Mouse (Mus musculus) G1E-ER4 (cell line): Measurements from ENCODE around the gene Sectm1b. TPM values are rescaled to one million over a fixed set of nuclear protein-coding genes. Genes with fewer than 3 reads are reported as not detected.
A peak's percentile ranks its signal among the peaks of the same experiment; 100 is the strongest.

Experiments used
- GATA1 ChIP-seq: IDR thresholded peaks from one replicate; pipeline ENCODE4 v1.8.0; 2012; ENCODE audit warnings: low read length, inconsistent platforms
- polyA plus RNA-seq: library from polyadenylated mRNA; stranded (reverse); fragments of >175 nt; gene quantifications from 2 replicates; pipeline ENCODE4 v1.2.3, GENCODE M21; 2012

The Sectm1b gene
- polyA plus RNA-seq = not detected in 2 replicates

- no peak for TF ChIP-seq GATA1
Measured at GRCm38 (mm10) chr11:121063379-121063778, at the start of gene Sectm1b. Gene Sectm1b, minus strand, starts transcription at chr11:121063569.

GRCm38 (mm10) chr11:121112091-121112775 is 48.9 kb upstream of the Sectm1b start:
- no peak for TF ChIP-seq GATA1

- no peak for TF ChIP-seq GATA1
Measured at GRCm38 (mm10) chr11:121111601-121112000, 48.2 kb upstream of the Sectm1b start.

- TF ChIP-seq GATA1 = no peak
Measured at GRCm38 (mm10) chr11:121111051-121111450, 47.7 kb upstream of the Sectm1b start.

DNA sequence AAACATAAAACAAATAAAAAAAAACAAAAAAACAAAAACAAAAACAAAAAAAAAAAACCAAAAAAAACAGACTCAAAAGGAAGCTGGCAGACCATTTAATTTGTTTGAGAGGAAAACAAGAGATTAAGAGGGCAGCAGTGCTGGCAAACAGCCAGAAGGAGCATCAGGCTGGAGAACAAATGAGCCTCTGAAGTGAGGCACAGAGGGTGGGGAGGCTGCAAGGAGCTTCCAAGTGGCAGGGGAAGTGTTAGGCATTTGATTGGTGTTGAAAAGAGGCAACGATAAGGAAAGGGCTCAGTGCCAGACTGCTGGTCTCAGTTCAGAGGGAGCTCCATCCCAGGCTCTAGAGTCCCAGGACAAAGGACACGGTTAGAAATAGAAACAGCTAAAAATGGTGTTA is 46.6 kb upstream of the Sectm1b start:
- TF ChIP-seq GATA1 = no peak

DNA sequence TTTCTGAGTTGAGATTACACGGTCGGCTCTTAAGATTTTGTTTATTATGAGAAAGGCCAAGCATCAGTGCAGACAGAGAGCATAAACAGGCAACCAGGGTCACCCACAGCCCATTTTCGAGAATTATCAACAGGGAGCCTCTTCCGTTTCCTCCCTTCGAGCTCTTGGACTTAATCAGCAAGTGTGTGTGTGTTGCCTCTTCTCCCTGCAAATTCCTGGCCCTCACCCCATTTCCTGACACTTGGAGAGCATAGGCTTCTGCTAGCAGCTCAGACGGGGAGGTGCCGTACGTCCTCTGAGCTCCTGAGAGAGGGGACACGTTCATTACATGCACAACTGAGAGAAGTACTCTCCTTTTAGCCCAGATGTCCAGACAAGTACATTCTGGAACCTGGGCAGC is 44.7 kb upstream of the Sectm1b start:
- TF ChIP-seq GATA1 = no peak

DNA sequence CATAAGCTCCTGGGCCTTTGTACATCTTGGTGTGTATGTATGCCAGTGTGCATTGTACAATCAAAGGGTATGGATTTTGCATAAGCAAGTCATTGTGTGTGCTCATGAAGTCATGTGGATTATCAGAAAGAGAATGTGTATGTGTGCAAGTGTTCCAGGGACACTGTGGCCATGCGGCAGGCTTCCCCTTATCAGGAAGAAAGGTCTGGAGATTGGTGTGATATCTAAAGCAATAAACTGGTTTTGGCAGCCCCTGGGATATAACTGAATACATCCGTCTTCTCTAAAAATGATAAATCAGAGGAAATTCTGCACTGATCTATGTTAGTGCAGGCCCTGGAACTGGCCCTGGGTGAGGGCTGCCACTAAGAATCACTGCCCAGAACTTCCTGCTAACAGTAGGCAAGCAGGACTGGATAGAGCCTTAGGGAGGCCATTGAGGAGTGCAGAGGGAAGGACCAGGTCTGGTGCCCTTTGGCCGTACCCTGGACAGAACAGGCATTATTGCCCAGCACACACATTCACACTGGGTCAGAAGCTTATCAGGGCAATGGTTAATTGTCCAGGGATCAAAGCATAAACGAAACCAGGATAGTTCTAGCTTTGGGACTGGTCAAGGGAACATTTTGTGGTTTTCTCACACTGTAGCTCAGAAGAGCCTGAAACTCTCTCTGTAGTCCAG is 37.9 kb upstream of the Sectm1b start:
- TF ChIP-seq GATA1 = peak; percentile 53

- no peak for TF ChIP-seq GATA1
Measured at GRCm38 (mm10) chr11:121100692-121101091, 37.3 kb upstream of the Sectm1b start.

- TF ChIP-seq GATA1 = no peak
Measured at GRCm38 (mm10) chr11:121099762-121100161, 36.4 kb upstream of the Sectm1b start.

GRCm38 (mm10) chr11:121092606-121093585 is 29.5 kb upstream of the Sectm1b start:
- TF ChIP-seq GATA1 = no peak

DNA sequence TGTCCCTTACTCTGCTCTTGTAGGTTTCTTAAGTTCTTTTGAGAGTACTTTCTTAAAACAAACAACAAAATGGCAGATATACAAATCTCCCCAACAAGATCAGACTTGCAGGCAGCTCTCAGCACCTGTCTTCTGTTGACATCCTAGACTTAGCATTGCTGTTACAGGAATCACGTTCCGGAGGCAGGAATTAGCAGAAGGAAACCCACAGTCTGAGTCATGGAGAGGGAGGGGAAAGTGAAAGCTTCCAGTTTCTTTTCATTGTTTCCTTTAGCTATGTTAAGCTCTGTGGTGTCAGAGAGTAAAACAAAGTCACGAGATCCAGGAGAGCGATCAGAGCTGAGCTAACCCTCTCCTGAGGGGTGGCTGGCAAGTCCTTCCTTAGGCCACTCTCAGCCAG is 27.6 kb upstream of the Sectm1b start:
- TF ChIP-seq GATA1 = no peak

DNA sequence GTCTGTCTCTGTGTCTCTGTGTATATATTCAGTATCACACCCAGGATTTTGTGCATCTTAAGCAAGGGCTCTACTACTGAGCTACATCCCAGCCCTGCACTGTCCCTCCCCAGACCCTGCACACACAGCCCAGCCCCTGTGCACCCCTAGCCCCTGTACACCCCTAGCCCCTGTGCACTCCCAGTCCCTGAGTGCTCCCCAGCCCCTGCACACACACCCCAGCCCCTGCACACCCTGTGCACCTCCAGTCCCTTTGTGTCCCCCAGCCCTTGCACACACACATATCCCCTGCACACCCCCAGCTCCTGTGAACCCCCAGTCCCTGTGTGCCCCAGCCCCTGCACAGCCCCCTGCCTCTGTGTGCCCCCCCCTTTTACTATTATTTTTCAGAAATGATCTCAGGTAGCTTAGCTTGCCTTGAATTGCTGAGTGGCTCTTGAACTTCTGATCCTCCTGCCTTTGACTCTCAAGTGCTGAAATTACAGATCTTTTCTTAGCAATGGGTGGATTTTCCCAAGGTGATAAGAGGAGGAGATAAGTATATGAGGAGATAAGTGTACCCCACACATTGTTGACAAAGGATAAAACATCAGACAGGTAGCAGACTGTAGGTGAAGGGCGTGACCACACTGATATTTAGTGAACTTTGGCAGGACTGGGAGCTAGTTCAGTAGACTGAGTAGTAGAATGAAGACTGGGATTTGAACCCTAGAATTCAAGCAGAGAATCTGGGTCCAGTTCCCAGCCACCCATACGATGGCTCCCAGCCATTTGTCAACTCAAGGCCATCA is 26.6 kb upstream of the Sectm1b start:
- TF ChIP-seq GATA1 = no peak

DNA sequence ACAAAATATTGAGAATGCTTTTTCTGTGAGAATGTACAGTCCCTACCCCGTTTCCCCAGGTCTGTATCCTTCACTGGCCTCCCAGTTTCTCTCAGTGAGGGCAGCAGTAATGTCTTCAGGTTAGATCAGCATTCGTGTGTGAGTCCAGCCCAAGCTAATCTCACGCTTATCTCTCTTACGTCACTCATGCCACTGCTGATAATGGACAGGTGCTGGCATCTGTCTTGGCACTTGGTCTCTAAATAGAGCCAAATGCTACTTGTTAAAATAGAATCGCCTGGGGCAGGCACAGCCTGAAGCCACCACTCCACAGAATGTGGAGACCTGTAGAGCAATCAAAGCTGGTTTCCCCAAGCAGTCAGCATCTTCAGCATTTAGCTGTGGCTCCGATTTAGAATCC is 25.6 kb upstream of the Sectm1b start:
- no peak for TF ChIP-seq GATA1

- TF ChIP-seq GATA1 = no peak
Measured at GRCm38 (mm10) chr11:121086296-121086695, 22.9 kb upstream of the Sectm1b start.

GRCm38 (mm10) chr11:121085181-121085580 is 21.8 kb upstream of the Sectm1b start:
- no peak for TF ChIP-seq GATA1
